Mouse (Mus musculus) embryonic facial prominence, embryonic 15.5 days (tissue): ENCODE data around the gene Gpr142. TPM values are rescaled to one million over a fixed set of nuclear protein-coding genes. Genes with fewer than 3 reads are reported as not detected.

Source experiments
- ATAC-seq: fragments of 200-750 bp; cut with Nextera tagmentation; 2 replicates; pipeline ENCODE4 v1.8.0; 2017; ENCODE audit warnings: low read depth, moderate TSS enrichment; ENCODE audit not compliant: insufficient number of reproducible peaks, low FRiP score, low TSS enrichment
- H3K27ac ChIP-seq: fragments of 300-500 bp; sonication (generic); replicated peaks from 2 replicates; pipeline ENCODE4 v1.5.1; 2015; ENCODE audit warnings: mild to moderate bottlenecking, inconsistent platforms
- H3K27me3 ChIP-seq: fragments of 300-500 bp; sonication (generic); 2 replicates; pipeline ENCODE4 v1.6.1; 2015; ENCODE audit warnings: inconsistent platforms
- H3K36me3 ChIP-seq: fragments of 300-500 bp; sonication (generic); 2 replicates; pipeline ENCODE4 v1.6.1; 2015; ENCODE audit warnings: mild to moderate bottlenecking, inconsistent platforms
- H3K4me1 ChIP-seq: fragments of 300-500 bp; sonication (generic); 2 replicates; pipeline ENCODE4 v1.6.1; 2015; ENCODE audit warnings: inconsistent platforms
- H3K4me2 ChIP-seq: fragments of 300-500 bp; sonication (generic); replicated peaks from 2 replicates; pipeline ENCODE4 v1.6.1; 2015; ENCODE audit warnings: mild to moderate bottlenecking, inconsistent platforms
- H3K4me3 ChIP-seq: fragments of 300-500 bp; sonication (generic); replicated peaks from 2 replicates; pipeline ENCODE4 v1.5.1; 2015; ENCODE audit warnings: mild to moderate bottlenecking, inconsistent platforms
- H3K9ac ChIP-seq: fragments of 300-500 bp; sonication (generic); 2 replicates; pipeline ENCODE4 v1.6.1; 2015; ENCODE audit warnings: inconsistent platforms
- H3K9me3 ChIP-seq: fragments of 300-500 bp; sonication (generic); replicated peaks from 2 replicates; pipeline ENCODE4 v1.6.1; 2016; ENCODE audit warnings: inconsistent platforms
- WGBS: fragments of 180-500 bp; shearing (Covaris S2); methylation state at CpG from one replicate; pipeline ENCODE4 v1.1.7; 2015; 5-methylcytosine and 5-hydroxymethylcytosine counted together
- polyA plus RNA-seq: library from polyadenylated mRNA; unstranded; fragments of >200 nt; fragmentation: Nextera tagmentation; extraction: Ambion mirVana; gene quantifications from 2 replicates; pipeline ENCODE4 v1.2.1, GENCODE M21; 2015

The Gpr142 gene
- polyA plus RNA-seq, 1 experiment from 2014 or later, result not detected

- Histone ChIP-seq H3K4me2 (no peak overlapping the region), H3K4me3 (no peak overlapping the region), H3K9me3 (no peaks in the 10 kb centered on the region), H3K36me3 (no peaks in the 10 kb centered on the region), H3K27ac (no peak overlapping the region), H3K9ac (no peak overlapping the region), H3K27me3 (no peaks in the 10 kb centered on the region), H3K4me1 (peaks cover 33% of the 10 kb centered on the region)
- ATAC-seq, result no peak
- 28% methylated on average over 3 of the region's 3 CpGs for WGBS
Measured at GRCm38 (mm10) chr11:114820444-114820843, 21.7 kb downstream of the Gpr142 start.

GRCm38 (mm10) chr11:114821325-114821724 is 22.6 kb downstream of the Gpr142 start:
- no peaks in the 10 kb centered on the region for H3K36me3 ChIP-seq
- H3K4me1 ChIP-seq, result peaks cover 33% of the 10 kb centered on the region
- no peak overlapping the region for H3K4me2 ChIP-seq
- ATAC-seq, result no peak
- H3K27ac ChIP-seq, result no peak overlapping the region
- no peaks in the 10 kb centered on the region for H3K9me3 ChIP-seq
- 48% methylated on average over 1 of the region's 1 CpGs for WGBS
- H3K4me3 ChIP-seq, result no peak overlapping the region
- H3K27me3 ChIP-seq, result no peaks in the 10 kb centered on the region
- H3K9ac ChIP-seq, result no peak overlapping the region

- peak overlapping the region; percentile 71 for H3K27ac ChIP-seq
- ATAC-seq, result peak; percentile 88
- 30% methylated on average over 12 of the region's 12 CpGs for WGBS
- H3K4me2 ChIP-seq, result peak overlapping the region; percentile 9
- peaks cover 33% of the 10 kb centered on the region for H3K4me1 ChIP-seq
- no peaks in the 10 kb centered on the region for H3K27me3 ChIP-seq
- H3K4me3 ChIP-seq, result no peak overlapping the region
- no peaks in the 10 kb centered on the region for H3K9me3 ChIP-seq
- H3K9ac ChIP-seq, result no peak overlapping the region; the same call in 1 of the 2 replicates
- H3K36me3 ChIP-seq, result no peaks in the 10 kb centered on the region
Measured at GRCm38 (mm10) chr11:114822727-114823126, 24.0 kb downstream of the Gpr142 start.

GRCm38 (mm10) chr11:114823199-114823725 is 24.5 kb downstream of the Gpr142 start:
- Histone ChIP-seq H3K9ac (no peak overlapping the region), H3K36me3 (no peaks in the 10 kb centered on the region), H3K4me3 (no peak overlapping the region), H3K27me3 (no peaks in the 10 kb centered on the region), H3K4me1 (peaks cover 33% of the 10 kb centered on the region), H3K4me2 (peak overlapping the region; percentile 9), H3K9me3 (no peaks in the 10 kb centered on the region), H3K27ac (peak overlapping the region; percentile 71)
- 6% methylated on average over 11 of the region's 11 CpGs for WGBS
- ATAC-seq, result peak; percentile 55

GRCm38 (mm10) chr11:114826686-114827085 is 28.0 kb downstream of the Gpr142 start:
- Histone ChIP-seq H3K27ac (no peak overlapping the region), H3K27me3 (no peaks in the 10 kb centered on the region), H3K4me3 (no peak overlapping the region), H3K9me3 (no peaks in the 10 kb centered on the region), H3K4me2 (no peak overlapping the region), H3K36me3 (no peaks in the 10 kb centered on the region), H3K9ac (no peak overlapping the region), H3K4me1 (peaks cover 38% of the 10 kb centered on the region)
- ATAC-seq, result no peak
- WGBS, result 42% methylated on average over 5 of the region's 5 CpGs

- Histone ChIP-seq H3K4me1 (peaks cover 20% of the 10 kb centered on the region), H3K4me2 (peak overlapping the region; percentile 53), H3K36me3 (no peaks in the 10 kb centered on the region), H3K27me3 (no peaks in the 10 kb centered on the region), H3K27ac (peak overlapping the region; percentile 77), H3K9me3 (no peaks in the 10 kb centered on the region), H3K4me3 (peak overlapping the region; percentile 27), H3K9ac (peak overlapping the region; percentile 31; the same call in 1 of the 2 replicates)
- whole genome bisulfite sequencing, result 4% methylated on average over 24 of the region's 24 CpGs
- ATAC-seq, result peak; percentile 78
Measured at GRCm38 (mm10) chr11:114829499-114830432, 31.0 kb downstream of the Gpr142 start.

- WGBS, result 14% methylated on average over 8 of the region's 8 CpGs
- Histone ChIP-seq H3K36me3 (no peaks in the 10 kb centered on the region), H3K27me3 (no peaks in the 10 kb centered on the region), H3K4me2 (peak overlapping the region; percentile 53), H3K27ac (peak overlapping the region; percentile 77), H3K4me3 (peak overlapping the region; percentile 27; the same call in 1 of the 2 replicates), H3K4me1 (peaks cover 20% of the 10 kb centered on the region), H3K9ac (no peak overlapping the region), H3K9me3 (no peaks in the 10 kb centered on the region)
- no peak for ATAC-seq
Measured at GRCm38 (mm10) chr11:114830433-114830773, 31.7 kb downstream of the Gpr142 start.

GRCm38 (mm10) chr11:114833166-114833565 is 34.4 kb downstream of the Gpr142 start:
- Histone ChIP-seq H3K9ac (no peak overlapping the region), H3K27me3 (no peaks in the 10 kb centered on the region), H3K4me1 (peaks cover 20% of the 10 kb centered on the region), H3K36me3 (no peaks in the 10 kb centered on the region), H3K9me3 (no peaks in the 10 kb centered on the region), H3K4me2 (no peak overlapping the region), H3K27ac (no peak overlapping the region), H3K4me3 (no peak overlapping the region)
- ATAC-seq, result no peak
- WGBS, result 62% methylated on average over 5 of the region's 5 CpGs

GRCm38 (mm10) chr11:114843818-114844463 is 45.2 kb downstream of the Gpr142 start:
- Histone ChIP-seq H3K27me3 (no peaks in the 10 kb centered on the region), H3K27ac (peak overlapping the region; percentile 61), H3K4me1 (peaks cover 9% of the 10 kb centered on the region), H3K9ac (no peak overlapping the region), H3K36me3 (no peaks in the 10 kb centered on the region), H3K4me3 (no peak overlapping the region), H3K9me3 (no peaks in the 10 kb centered on the region), H3K4me2 (no peak overlapping the region)
- WGBS, result 4% methylated on average over 8 of the region's 8 CpGs
- ATAC-seq, result peak; percentile 91

GRCm38 (mm10) chr11:114844464-114845220 is 45.9 kb downstream of the Gpr142 start:
- ATAC-seq, result no peak; the same call in 1 of the 2 replicates
- Histone ChIP-seq H3K27me3 (no peaks in the 10 kb centered on the region), H3K27ac (peak overlapping the region; percentile 61), H3K4me3 (no peak overlapping the region), H3K36me3 (no peaks in the 10 kb centered on the region), H3K4me2 (no peak overlapping the region), H3K4me1 (peaks cover 11% of the 10 kb centered on the region), H3K9me3 (no peaks in the 10 kb centered on the region), H3K9ac (no peak overlapping the region)
- WGBS, result 58% methylated on average over 7 of the region's 7 CpGs

GRCm38 (mm10) chr11:114846336-114846735 is 47.6 kb downstream of the Gpr142 start:
- no peak overlapping the region for H3K9ac ChIP-seq
- no peak overlapping the region for H3K27ac ChIP-seq
- peaks cover 28% of the 10 kb centered on the region for H3K4me1 ChIP-seq
- H3K4me3 ChIP-seq, result no peak overlapping the region
- no peaks in the 10 kb centered on the region for H3K27me3 ChIP-seq
- no peak overlapping the region for H3K4me2 ChIP-seq
- no peaks in the 10 kb centered on the region for H3K9me3 ChIP-seq
- no peaks in the 10 kb centered on the region for H3K36me3 ChIP-seq
- no peak for ATAC-seq
- 79% methylated on average over 4 of the region's 4 CpGs for WGBS
